Mouse (Mus musculus) megakaryocyte-erythroid progenitor cell, adult 5-6 weeks (primary cell): ENCODE results near the gene Msl3l2. TPM values are rescaled to one million over a fixed set of nuclear protein-coding genes. Genes with fewer than 3 reads are reported as not detected.

Experiments
- ATAC-seq: replicated peaks from 2 replicates; pipeline ENCODE4 v1.8.0; 2016; ENCODE audit warnings: mild to moderate bottlenecking, inconsistent platforms; ENCODE audit not compliant: severe bottlenecking, poor library complexity, low FRiP score, low TSS enrichment
- total RNA-seq, 2 experiments: library from RNA; stranded (forward) in 1 of 2; stranded (reverse) in 1 of 2; fragments of 200-1000, 215-1000 nt in 1 of 2; fragments of >200 nt in 1 of 2; fragmentation: Nextera tagmentation in 1 of 2; gene quantifications; 2 replicates each; pipeline ENCODE4 v1.2.3; 2014 to 2017

The Msl3l2 gene
- total RNA-seq, 2 experiments from 2014 or later, result 3.4 to 5.6 TPM

- no peak for ATAC-seq
Measured at GRCm38 (mm10) chr10:56165758-56166157, 59.0 kb downstream of the Msl3l2 start.

Other genes starting within 250 kb of the Msl3l2 start
- 1.9 and 3.1 TPM in 2 replicates for gene Tbc1d32, start 121.8 kb downstream of the Msl3l2 start, total RNA-seq (2014; fragmentation: Nextera tagmentation)
- 1.2 and 4.2 TPM in 2 replicates for gene Tbc1d32, start 121.8 kb downstream of the Msl3l2 start, total RNA-seq (2017)